Mouse (Mus musculus) embryonic stem cell, embryonic (primary cell): Measurements from ENCODE around the gene Pnkd.

ENCODE experiments used
- CTCF ChIA-PET, 4 experiments: fragments of 300-600 bp in 2 of 4; fragments of 350-600 bp in 2 of 4; sonication (Branson Sonifier 250); formaldehyde crosslinking; loops; one replicate each; lab custom pipeline; 2022; ENCODE audit warnings: inconsistent platforms in 2 of 4; lab: Charles Lee
- POLR2A ChIA-PET, 4 experiments: fragments of 300-600 bp in 2 of 4; fragments of 350-600 bp in 2 of 4; sonication (Branson Sonifier 250); formaldehyde crosslinking; loops; one replicate each; lab custom pipeline; 2022; ENCODE audit warnings: antibody characterized with exemption in 4 of 4, inconsistent platforms in 1 of 4; lab: Charles Lee

The Pnkd gene

DNA sequence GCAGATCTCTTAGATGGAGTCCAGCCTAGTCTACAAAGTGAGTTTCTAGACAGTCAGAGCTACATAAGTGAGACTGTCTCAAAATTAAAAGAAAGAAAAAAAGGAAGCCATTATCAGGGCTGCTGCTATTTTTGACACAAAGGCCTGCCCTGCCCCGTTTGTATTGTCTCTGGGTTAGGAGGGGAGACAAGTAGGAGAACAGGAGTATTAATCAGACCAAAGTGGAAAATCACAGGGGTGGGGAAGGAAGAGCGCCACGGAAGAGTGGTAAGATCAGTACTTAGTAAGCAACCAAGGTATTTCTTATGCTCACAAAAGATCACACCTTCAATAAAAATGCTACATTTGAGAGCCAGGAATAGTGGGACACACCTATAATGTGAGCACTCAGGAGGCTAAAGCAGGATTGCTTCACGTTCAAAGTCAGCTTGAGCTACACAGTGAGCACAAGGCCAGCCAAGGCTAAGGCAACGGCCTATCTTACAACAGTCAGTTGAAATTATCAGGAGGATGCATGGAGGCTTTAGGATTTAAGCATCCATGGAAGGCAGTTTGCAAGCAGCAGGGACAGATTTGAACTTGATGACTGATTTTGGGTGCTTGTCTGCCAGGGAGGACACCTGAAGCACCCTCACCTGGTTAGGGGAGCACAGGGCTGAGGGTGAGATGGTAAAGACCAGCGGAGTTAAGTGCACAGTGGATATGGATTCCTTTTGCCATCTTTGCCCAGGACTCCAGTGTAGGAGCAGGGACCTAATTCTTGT lies 15.8 kb downstream of the Pnkd start:
- ChIA-PET POLR2A (interaction anchor here in 2 of 4 experiments (1.1 to 11.8 kb wide), 4 partner anchors 9 to 63 kb away, joined by 3 to 121 read pairs (median 8); partner anchors contain the start of genes Aamp (in 1 of the 2) and Pnkd (in 1 of the 2)), CTCF (interaction anchor here in 3 of 4 experiments (0.5 to 0.7 kb wide), 3 partner anchors 84 to 365 kb away, joined by 3 to 5 read pairs (median 5); no protein-coding TSS in a partner anchor)

DNA sequence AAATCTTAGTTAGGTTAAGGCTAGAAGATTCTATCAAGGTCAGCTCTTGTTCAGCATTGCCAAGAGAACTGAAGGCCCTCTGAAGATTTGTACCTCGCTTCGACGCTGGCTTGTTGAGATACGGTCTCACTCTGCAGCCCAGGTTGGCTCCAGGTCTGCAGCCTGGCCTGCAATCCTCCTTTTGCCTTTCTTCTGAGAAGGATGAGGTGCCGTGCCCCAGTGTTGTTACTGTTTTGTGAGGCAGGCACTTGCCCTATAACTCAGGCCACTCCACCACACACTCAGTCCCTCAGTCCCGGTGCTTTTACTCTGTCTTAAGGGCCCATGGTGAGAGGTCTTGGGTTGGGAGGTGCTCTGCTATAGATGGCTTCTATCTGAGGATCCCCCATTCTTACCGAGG lies 17.5 kb downstream of the Pnkd start:
- POLR2A ChIA-PET, result interaction anchor here in 2 of 4 experiments (0.6 to 11.8 kb wide), 13 partner anchors 8 to 126 kb away, joined by 3 to 121 read pairs (median 4); partner anchors contain the start of genes Aamp (in 2 of the 2) and Pnkd (in 2 of the 2)

DNA sequence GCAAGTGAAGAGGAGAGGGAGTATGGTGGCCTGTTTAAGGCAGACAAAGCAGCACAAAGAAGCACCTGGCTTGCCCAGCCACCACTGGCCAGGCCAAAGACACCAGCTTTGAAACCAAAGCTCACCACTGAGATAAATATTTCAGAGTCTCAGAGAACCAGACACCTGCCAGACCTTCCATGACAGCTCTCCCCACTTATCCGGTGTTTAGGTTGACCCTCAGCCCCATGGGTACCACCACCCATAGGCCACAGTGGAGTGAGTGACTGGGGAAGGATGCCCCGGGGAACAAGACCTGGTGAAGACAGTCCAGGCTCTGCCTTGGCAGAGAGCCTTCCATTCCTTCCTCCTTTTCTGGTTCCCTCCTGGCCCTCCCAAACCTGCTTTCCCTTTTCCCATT lies 18.1 kb downstream of the Pnkd start:
- POLR2A ChIA-PET, result interaction anchor here (0.6 to 11.8 kb wide), 22 partner anchors 9 to 1059 kb away, joined by 3 to 121 read pairs (median 4); partner anchors contain the start of genes Aamp (in 3 of the 4), Pnkd (in 3 of the 4) and Catip (in 1 of the 4)

More for the DNA sequence above, 17.5 kb downstream of the Pnkd start:
- CTCF ChIA-PET, result interaction anchor here in 2 of 4 experiments (0.9 to 1.4 kb wide), 3 partner anchors 10 to 60 kb away, joined by 3 to 4 read pairs (median 4); partner anchors contain the start of gene Catip (in 1 of the 2)

DNA sequence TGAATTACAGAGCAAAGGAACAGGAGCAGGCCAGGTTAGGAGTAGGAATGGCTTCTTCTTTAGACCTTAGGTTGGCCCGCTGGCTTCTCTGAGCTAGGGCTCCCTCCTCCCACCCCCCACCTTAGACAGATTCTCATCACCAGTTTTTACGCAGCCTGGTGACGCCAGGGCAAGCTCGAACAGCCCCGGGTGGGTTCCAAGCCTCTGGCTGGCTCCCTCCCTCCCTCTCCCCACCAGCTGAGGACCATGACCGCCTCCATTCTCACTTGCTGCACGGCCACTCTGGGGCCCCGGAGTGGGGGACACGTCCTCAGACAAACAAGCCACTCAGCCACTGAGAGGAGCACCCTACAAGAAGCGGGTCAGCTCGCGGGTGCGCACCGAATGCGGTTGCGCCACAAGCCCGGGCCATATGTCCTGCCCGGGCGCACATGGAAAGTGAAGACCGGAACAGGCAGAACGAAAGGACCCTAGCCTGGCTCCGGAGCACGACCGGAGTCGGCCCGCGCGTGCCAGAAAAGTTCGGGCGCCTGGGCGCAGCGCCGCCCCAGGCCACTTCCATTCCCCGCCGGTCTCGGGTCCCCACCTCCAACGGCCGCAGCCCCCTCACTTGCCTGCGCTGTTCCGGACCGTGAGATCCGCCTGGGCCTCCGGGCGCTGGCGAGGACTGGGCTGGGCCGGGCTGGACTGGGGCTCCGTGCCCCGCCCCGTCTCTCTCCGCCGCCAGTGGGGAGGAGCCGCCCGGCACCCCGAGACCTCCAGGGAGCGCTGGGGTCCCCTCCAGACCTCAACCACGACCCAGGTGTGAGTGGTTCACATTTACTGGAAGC lies 19.0 kb downstream of the Pnkd start:
- ChIA-PET CTCF (interaction anchor here in 2 of 4 experiments (0.7 to 1.7 kb wide), 7 partner anchors 9 to 58 kb away, joined by 3 to 4 read pairs (median 4); partner anchors contain the start of gene Catip (in 2 of the 2)), POLR2A (interaction anchor here (0.6 to 11.8 kb wide), 36 partner anchors 8 to 1030 kb away, joined by 3 to 121 read pairs (median 4); partner anchors contain the start of genes Aamp (in 3 of the 4), Pnkd (in 3 of the 4) and Catip (in 1 of the 4))

More for the DNA sequence above, 18.1 kb downstream of the Pnkd start:
- CTCF ChIA-PET, result interaction anchor here in 3 of 4 experiments (0.7 to 1.4 kb wide), 6 partner anchors 10 to 101 kb away, joined by 3 to 5 read pairs (median 4); partner anchors contain the start of gene Catip (in 1 of the 3)

DNA sequence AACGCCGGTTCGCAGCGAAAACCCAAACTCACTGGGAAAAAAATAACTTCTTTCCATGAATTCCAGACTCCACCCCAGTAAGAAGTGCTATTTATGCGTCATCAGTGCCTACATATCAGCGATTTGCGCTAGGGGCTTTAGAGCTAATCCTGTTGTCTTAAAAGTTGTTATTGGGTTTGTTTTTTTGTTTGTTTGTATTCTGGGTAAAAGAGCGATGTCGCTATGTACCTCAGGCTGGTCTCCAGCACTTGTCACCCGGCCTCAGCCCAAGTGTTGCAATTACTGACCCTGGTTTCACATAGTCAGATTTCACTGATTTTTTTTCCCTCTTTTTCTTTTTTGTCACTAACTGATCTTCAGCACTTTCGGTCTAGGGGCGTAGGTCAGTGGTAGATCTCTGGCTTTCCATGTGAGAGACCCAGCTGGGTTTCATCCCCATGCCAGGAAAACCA lies 19.6 kb downstream of the Pnkd start:
- ChIA-PET CTCF (interaction anchor here in 2 of 4 experiments (0.7 to 1.7 kb wide), 4 partner anchors 13 to 58 kb away, joined by 3 to 4 read pairs (median 4); partner anchors contain the start of gene Catip (in 2 of the 2)), POLR2A (interaction anchor here in 2 of 4 experiments (0.7 to 11.8 kb wide), 21 partner anchors 9 to 96 kb away, joined by 3 to 121 read pairs (median 5); partner anchors contain the start of genes Aamp (in 2 of the 2), Pnkd (in 2 of the 2) and Catip (in 1 of the 2))

DNA sequence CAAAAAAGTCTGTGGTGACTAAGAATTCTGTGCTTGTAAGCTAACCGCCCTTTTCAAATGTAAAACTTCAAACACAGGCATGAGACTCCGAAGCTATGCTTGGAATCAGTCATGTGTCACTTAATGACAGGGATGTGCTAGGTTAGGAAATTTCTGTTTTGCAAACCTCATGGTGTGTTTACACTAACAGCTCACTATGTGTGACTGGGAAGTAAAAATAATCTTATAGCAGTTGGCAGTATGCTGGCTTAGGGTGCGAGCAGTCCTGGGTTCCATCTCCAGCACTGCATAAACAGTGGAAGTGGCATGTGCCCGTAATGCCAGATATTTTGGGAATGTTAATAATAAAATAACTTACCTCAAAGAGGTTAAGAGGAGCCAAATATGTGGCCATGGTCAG lies 20.2 kb downstream of the Pnkd start:
- CTCF ChIA-PET, result interaction anchor here in 2 of 4 experiments (0.7 to 1.7 kb wide), 4 partner anchors 13 to 57 kb away, joined by 3 to 4 read pairs (median 4); partner anchors contain the start of gene Catip (in 2 of the 2)
- POLR2A ChIA-PET, result interaction anchor here in 2 of 4 experiments (0.6 to 11.8 kb wide), 21 partner anchors 8 to 288 kb away, joined by 3 to 121 read pairs (median 4); partner anchors contain the start of genes Aamp (in 2 of the 2) and Pnkd (in 2 of the 2)

DNA sequence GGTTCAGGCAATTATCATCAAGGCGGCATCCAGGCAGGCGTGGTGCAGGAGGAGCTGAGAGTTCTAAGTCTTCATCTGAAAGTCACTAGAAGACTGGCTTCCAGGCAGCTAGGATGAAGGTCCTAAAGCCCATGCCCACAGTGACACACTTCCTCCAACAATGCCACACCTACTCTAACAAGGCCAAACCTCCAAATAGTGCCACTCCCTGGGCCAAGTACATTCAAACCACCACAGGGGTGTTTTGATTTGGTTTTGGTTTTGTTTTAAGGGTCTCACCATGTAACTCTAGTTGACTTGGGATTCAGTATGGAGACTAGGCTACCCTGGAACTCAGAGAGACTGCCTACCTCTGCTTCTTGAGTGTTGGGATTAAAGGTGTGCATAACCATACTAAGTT lies 20.8 kb downstream of the Pnkd start, which contains the start of gene Tmbim1:
Gene Tmbim1 (minus strand): TSS at position 101 of the 400 bp plus-strand sequence.
- ChIA-PET POLR2A (interaction anchor here in 3 of 4 experiments (0.6 to 11.8 kb wide), 16 partner anchors 10 to 93 kb away, joined by 3 to 121 read pairs (median 4); partner anchors contain the start of genes Aamp (in 2 of the 3) and Pnkd (in 2 of the 3)), CTCF (no interaction called here)

DNA sequence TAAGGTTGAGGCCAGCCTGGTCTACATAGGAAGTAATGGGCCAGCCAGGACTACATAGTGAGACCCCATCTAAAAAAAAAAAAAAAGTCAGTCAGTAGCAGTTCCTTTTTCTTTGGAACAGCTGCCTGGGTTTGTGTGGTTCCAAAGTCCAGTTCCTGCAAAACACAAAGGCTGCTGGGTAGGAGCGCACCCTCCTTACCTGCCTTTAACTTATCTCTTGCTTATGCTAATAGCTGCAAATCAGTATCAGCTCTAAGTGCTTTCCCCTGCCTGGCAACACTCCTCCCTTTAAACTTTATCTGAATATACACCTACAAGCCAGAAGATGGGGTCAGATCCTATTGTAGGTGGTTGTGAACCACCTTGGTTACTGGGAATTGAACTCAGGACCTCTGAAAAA lies 22.4 kb downstream of the Pnkd start:
- ChIA-PET POLR2A (interaction anchor here (0.6 to 11.8 kb wide), 19 partner anchors 8 to 101 kb away, joined by 3 to 121 read pairs (median 5); partner anchors contain the start of genes Aamp (in 2 of the 4) and Pnkd (in 2 of the 4)), CTCF (interaction anchor here in 3 of 4 experiments (0.6 to 1.9 kb wide), 9 partner anchors 11 to 501 kb away, joined by 3 to 7 read pairs (median 4); partner anchors contain the start of gene Catip (in 1 of the 3))

DNA sequence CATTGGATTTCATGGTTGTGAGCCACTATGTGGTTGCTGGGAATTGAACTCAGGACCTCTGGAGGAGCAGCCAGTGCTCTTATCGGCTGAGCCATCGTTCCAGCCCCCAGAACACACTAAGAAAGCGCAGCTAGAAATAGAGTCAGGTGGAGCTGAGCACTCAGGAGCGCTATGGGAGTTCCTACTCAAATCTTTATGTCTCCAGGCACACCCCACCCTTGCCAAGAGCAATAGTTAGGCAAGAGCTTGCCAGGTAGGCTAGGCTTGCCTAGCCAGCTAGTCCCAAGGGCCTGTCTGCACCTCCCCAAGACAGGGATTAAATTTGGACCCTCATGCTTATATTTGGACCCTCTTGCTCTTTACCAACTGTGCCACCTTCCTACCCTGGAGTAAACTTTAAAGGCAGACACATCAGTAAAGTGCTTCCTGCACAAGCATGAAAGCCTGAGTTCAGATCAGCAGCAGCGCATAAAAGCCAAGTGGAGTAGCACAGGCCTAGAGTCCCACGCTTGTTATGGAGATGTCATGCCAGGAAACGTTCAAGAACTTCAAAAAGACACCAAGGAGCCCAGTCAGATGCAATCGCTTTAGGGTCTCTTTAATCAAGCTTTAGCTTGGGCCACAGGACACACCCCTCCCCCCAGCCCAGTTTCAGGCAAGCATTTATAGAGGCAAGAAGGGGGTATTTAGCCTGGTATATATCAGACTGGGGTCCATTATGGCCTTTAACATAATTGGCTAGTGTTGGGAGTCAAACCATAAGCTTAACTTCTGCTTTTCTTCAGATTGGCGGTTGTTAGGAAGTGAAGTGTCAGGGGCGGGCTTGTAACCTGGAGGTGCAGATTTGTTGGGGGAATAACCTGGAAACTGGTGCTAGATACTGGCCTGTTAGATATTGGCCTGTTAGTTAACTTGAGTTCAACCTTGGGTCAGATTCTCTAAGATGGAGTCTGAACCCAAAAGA lies 23.6 kb downstream of the Pnkd start:
- POLR2A ChIA-PET, result interaction anchor here in 3 of 4 experiments (0.7 to 11.8 kb wide), 24 partner anchors 9 to 124 kb away, joined by 3 to 121 read pairs (median 4); partner anchors contain the start of genes Aamp (in 2 of the 3) and Pnkd (in 2 of the 3)
- CTCF ChIA-PET, result interaction anchor here in 3 of 4 experiments (0.5 to 1.9 kb wide), 10 partner anchors 10 to 500 kb away, joined by 3 to 7 read pairs (median 4); partner anchors contain the start of gene Catip (in 2 of the 3)

DNA sequence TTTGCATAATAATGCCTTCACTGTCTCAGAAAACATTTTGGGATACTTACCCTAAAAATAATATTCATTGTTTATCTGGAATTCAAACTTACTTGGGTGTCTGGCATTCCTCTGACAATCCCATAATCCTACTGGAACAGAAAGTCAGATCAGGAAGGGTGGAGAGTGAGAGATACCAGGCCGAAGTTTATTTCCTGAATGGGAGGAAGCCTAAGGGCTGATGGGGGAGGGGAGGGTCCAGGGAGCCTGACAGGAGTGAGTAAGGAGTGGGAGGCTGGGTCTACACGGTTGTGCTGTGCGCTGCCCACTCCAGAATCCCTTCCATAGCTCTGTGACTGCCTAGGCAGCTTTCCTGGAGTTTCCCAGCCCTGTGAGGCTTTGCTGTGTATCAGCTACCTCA lies 25.0 kb downstream of the Pnkd start:
- ChIA-PET POLR2A (interaction anchor here in 3 of 4 experiments (0.6 to 2.0 kb wide), 14 partner anchors 10 to 859 kb away, joined by 3 to 9 read pairs (median 3); partner anchors contain the start of genes Aamp (in 1 of the 3), Pnkd (in 1 of the 3) and Zfand2b (in 1 of the 3)), CTCF (interaction anchor here in 3 of 4 experiments (0.6 to 1.7 kb wide), 8 partner anchors 9 to 104 kb away, joined by 3 to 9 read pairs (median 4); partner anchors contain the start of gene Catip (in 2 of the 3))

DNA sequence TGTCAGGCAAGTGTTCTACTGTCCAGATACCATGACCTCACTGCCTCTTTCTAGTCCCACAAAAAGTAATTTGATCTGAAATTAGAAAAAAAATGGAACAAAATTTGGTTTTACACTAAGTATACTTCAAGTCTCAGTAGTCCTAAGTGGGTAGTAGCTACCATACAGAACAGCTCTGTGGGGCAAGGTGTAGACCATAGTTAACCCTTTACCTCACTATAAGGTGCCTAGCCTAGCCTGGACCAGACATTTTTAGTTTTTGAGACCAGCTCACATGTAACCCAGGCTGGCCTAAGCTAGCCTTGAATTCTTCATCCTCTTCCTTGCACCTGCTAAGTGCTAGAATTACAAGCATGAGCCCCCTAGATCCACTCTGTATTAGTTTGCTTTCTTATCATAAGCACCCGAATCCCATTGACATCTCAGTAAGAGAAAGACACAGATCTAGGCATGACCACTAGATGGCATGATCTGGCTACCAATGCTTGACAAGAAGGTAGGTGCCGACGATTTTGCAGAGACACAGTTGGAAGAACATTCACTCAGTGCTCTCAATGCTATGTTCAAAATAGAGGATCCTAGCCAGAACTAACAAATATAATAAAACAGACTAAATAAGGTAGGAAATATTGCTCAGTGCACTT lies 28.4 kb downstream of the Pnkd start:
- ChIA-PET POLR2A (interaction anchor here in 2 of 4 experiments (0.6 to 2.2 kb wide), 10 partner anchors 9 to 132 kb away, joined by 3 to 12 read pairs (median 4); partner anchors contain the start of gene Slc11a1 (in 1 of the 2)), CTCF (interaction anchor here (0.7 to 2.1 kb wide), 9 partner anchors 10 to 140 kb away, joined by 3 to 13 read pairs (median 3); partner anchors contain the start of gene Catip (in 3 of the 4))

DNA sequence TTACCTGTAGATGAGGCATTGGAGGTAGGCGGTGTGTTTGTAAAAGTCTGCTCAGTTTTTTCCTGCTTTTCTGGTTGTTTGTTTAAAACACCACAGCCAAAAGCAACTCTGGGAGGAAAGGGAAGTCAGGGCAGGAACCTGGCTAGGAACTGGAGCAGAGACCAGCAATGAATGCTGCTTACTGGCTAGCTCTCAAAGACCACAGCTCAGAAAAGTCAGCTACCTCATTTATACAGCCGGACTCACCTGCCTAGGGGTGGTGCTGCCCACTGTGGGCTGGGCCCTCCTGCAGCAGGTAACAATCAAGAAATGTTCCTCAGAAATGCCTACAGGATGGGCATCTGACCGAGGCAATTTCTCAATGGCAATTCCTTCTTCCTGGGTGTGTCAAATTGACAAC lies 30.1 kb downstream of the Pnkd start:
- ChIA-PET CTCF (interaction anchor here in 2 of 4 experiments (0.7 to 1.4 kb wide), 6 partner anchors 8 to 83 kb away, joined by 3 to 6 read pairs (median 3); partner anchors contain the start of gene Catip (in 1 of the 2)), POLR2A (interaction anchor here in 3 of 4 experiments (0.7 to 1.7 kb wide), 6 partner anchors 8 to 83 kb away, joined by 3 to 7 read pairs (median 4); no protein-coding TSS in a partner anchor)

DNA sequence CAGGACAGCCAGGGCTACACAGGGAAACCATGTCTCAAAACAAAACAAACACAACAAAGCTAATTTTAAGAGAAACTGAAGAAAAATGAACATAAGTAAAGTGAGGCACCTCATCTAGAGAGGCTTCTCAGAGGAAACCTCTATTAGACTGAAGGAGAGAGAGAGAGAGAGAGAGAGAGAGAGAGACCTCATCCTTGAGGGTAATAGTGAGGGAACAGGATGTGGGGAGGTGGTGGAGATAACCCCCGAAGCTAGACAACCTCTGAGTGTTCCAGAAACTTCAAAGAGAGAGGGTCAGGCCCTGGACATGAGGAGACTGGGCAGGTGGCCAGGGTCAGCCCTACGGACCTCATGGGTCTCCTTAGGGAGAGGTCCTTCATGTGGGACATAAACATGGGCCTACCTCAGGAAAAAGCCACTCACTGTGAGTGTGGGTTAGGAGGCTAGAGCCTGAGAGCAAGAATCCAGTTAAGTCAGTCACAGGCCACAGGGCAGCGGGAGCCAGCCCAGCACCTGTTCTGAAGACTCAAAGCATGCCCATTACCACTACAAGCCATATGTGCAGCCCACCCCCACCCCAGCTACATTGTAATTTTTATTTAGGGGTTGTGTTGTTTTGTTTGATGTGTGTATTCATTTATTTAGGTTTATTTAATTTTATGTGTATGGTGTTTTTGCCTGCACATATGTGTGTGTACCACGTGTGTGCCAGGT lies 31.5 kb downstream of the Pnkd start:
- ChIA-PET POLR2A (interaction anchor here in 1 of 4 experiments (1.1 to 1.7 kb wide), 3 partner anchors 10 to 31 kb away, joined by 3 to 4 read pairs (median 3); partner anchors contain the start of genes Aamp and Pnkd), CTCF (no interaction called here)

DNA sequence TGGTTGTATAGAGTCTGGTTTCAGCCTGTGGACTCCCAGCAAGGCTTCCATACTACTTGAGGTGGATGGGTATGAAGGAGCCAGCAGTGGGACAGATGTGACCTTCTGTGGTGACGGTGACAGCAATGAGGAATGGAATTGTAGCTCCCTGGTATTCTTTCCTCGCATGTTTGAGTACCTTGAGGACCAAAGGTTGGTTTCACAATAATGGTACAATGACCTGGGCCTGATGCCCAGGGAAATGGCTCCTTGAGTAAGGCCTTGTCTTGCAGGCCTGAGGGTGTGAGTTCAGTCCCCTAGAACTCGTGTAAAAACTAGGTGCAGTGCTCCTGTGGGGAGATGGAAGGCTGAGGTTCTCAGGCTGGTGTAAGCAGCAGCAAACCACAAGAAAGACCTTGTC lies 34.0 kb downstream of the Pnkd start:
- ChIA-PET CTCF (interaction anchor here in 1 of 4 experiments (1.2 kb wide), 1 partner anchor 9 kb away, joined by 5 read pairs; no protein-coding TSS in a partner anchor), POLR2A (interaction anchor here in 1 of 4 experiments (1.9 kb wide), 1 partner anchor 11 kb away, joined by 8 read pairs; no protein-coding TSS in a partner anchor)
